Mouse (Mus musculus) midbrain, postnatal 0 days (tissue): Measurements from ENCODE around the gene Fam160b1. TPM values are rescaled to one million over a fixed set of nuclear protein-coding genes. Genes with fewer than 3 reads are reported as not detected.

ENCODE experiments used
- ATAC-seq: fragments of 200-750 bp; cut with Nextera tagmentation; 2 replicates; pipeline ENCODE4 v1.8.0; 2017; ENCODE audit warnings: moderate number of reproducible peaks, mild to moderate bottlenecking, moderate TSS enrichment, moderate library complexity; ENCODE audit not compliant: low FRiP score
- DNase-seq: peaks from one replicate; pipeline ENCODE4 v3.0.0-alpha.2; 2015; ENCODE audit warnings: low spot score
- H3K27ac ChIP-seq: fragments of 300-500 bp; sonication (generic); 2 replicates; pipeline ENCODE4 v1.5.1; 2014; ENCODE audit warnings: low read depth, mild to moderate bottlenecking, low read length, mixed read lengths
- H3K27me3 ChIP-seq: fragments of 300-500 bp; sonication (generic); 2 replicates; pipeline ENCODE4 v1.6.1; 2014; ENCODE audit warnings: low read length, control low read depth, mixed read lengths; ENCODE audit not compliant: insufficient read depth
- H3K36me3 ChIP-seq: fragments of 300-500 bp; sonication (generic); 2 replicates; pipeline ENCODE4 v1.6.1; 2014; ENCODE audit warnings: low read length, control low read depth, mixed read lengths; ENCODE audit not compliant: insufficient read depth
- H3K4me1 ChIP-seq: fragments of 300-500 bp; sonication (generic); 2 replicates; pipeline ENCODE4 v1.6.1; 2014; ENCODE audit warnings: mild to moderate bottlenecking, control low read depth, antibody characterized with exemption, low read length, mixed read lengths; ENCODE audit not compliant: insufficient read depth
- H3K4me2 ChIP-seq: fragments of 300-500 bp; sonication (generic); 2 replicates; pipeline ENCODE4 v1.6.1; 2014; ENCODE audit warnings: low read depth, mild to moderate bottlenecking, low read length, mixed read lengths; ENCODE audit not compliant: poor library complexity, severe bottlenecking
- H3K4me3 ChIP-seq: fragments of 300-500 bp; sonication (generic); 2 replicates; pipeline ENCODE4 v1.5.1; 2014; ENCODE audit warnings: low read depth, mild to moderate bottlenecking, low read length, moderate library complexity
- H3K9ac ChIP-seq: fragments of 300-500 bp; sonication (generic); replicated peaks from 2 replicates; pipeline ENCODE4 v1.6.1; 2014; ENCODE audit warnings: mild to moderate bottlenecking, low read length, moderate library complexity, mixed read lengths; ENCODE audit not compliant: poor library complexity, severe bottlenecking
- H3K9me3 ChIP-seq: fragments of 300-500 bp; sonication (generic); 2 replicates; pipeline ENCODE4 v1.6.1; 2016; ENCODE audit warnings: low read length, control low read depth
- CTCF ChIP-seq: IDR thresholded peaks from 2 replicates; pipeline ENCODE4 v1.5.1; 2016; ENCODE audit warnings: antibody characterized with exemption, mild to moderate bottlenecking
- WGBS: fragments of 180-500 bp; shearing (Covaris S2); extraction: QIAGEN DNeasy Blood & Tissue Kit; methylation state at CpG from one replicate; pipeline ENCODE4 v1.1.7; 2014; 5-methylcytosine and 5-hydroxymethylcytosine counted together
- polyA plus RNA-seq: library from polyadenylated mRNA; unstranded; fragments of >200 nt; fragmentation: Nextera tagmentation; extraction: Ambion mirVana; gene quantifications from 2 replicates; pipeline ENCODE4 v1.2.1, GENCODE M21; 2015
- total RNA-seq: library from RNA; depleted of rRNA; stranded (reverse); fragments of >200 nt; gene quantifications from 2 replicates; pipeline ENCODE4 v1.2.3, GENCODE M21; 2014

Gene Fam160b1
- total and polyA plus RNA-seq, 2 experiments from 2014 or later = 11.0 to 19.9 TPM

- Histone ChIP-seq H3K9me3 (no peaks in the 10 kb centered on the region), H3K9ac (no peak overlapping the region), H3K27ac (no peak overlapping the region), H3K4me2 (no peak overlapping the region), H3K4me1 (no peaks in the 10 kb centered on the region), H3K4me3 (no peak overlapping the region), H3K27me3 (no peaks in the 10 kb centered on the region), H3K36me3 (peaks cover 63% of the 10 kb centered on the region)
- 91% methylated on average over 5 of the region's 5 CpGs for WGBS
- no peak for ATAC-seq
- TF ChIP-seq CTCF = no peak
- DNase-seq = no peak
Observed at GRCm38 (mm10) chr19:57375161-57375560, 14.7 kb downstream of the Fam160b1 start.

- Histone ChIP-seq H3K36me3 (peaks cover 66% of the 10 kb centered on the region), H3K27me3 (no peaks in the 10 kb centered on the region), H3K4me1 (no peaks in the 10 kb centered on the region), H3K9me3 (no peaks in the 10 kb centered on the region), H3K27ac (no peak overlapping the region), H3K9ac (no peak overlapping the region), H3K4me2 (no peak overlapping the region), H3K4me3 (no peak overlapping the region)
- no peak for TF ChIP-seq CTCF
- 84% methylated on average over 11 of the region's 11 CpGs for WGBS
- DNase-seq = no peak
- ATAC-seq = no peak
Observed at GRCm38 (mm10) chr19:57375746-57376145, 15.3 kb downstream of the Fam160b1 start.

- no peak for DNase-seq
- no peak overlapping the region for H3K4me3 ChIP-seq
- no peaks in the 10 kb centered on the region for H3K9me3 ChIP-seq
- ATAC-seq = no peak
- H3K36me3 ChIP-seq = peaks cover 77% of the 10 kb centered on the region
- H3K4me1 ChIP-seq = no peaks in the 10 kb centered on the region
- 94% methylated on average over 14 of the region's 14 CpGs for WGBS
- no peak overlapping the region for H3K9ac ChIP-seq
- TF ChIP-seq CTCF = no peak
- H3K4me2 ChIP-seq = no peak overlapping the region
- no peak overlapping the region for H3K27ac ChIP-seq
- H3K27me3 ChIP-seq = no peaks in the 10 kb centered on the region
Observed at GRCm38 (mm10) chr19:57377043-57377703, 16.7 kb downstream of the Fam160b1 start.

GRCm38 (mm10) chr19:57386176-57386693 lies 25.8 kb downstream of the Fam160b1 start:
- DNase-seq (no peak), ATAC-seq (no peak)
- Histone ChIP-seq H3K36me3 (peaks cover 66% of the 10 kb centered on the region), H3K27ac (no peak overlapping the region), H3K9me3 (no peaks in the 10 kb centered on the region), H3K4me1 (no peaks in the 10 kb centered on the region), H3K27me3 (no peaks in the 10 kb centered on the region), H3K4me2 (no peak overlapping the region), H3K9ac (no peak overlapping the region), H3K4me3 (no peak overlapping the region)
- 88% methylated on average over 17 of the region's 17 CpGs for WGBS
- TF ChIP-seq CTCF = no peak

- Histone ChIP-seq H3K4me2 (no peak overlapping the region), H3K36me3 (peaks cover 25% of the 10 kb centered on the region), H3K9ac (no peak overlapping the region), H3K4me1 (no peaks in the 10 kb centered on the region), H3K4me3 (no peak overlapping the region), H3K27me3 (no peaks in the 10 kb centered on the region), H3K9me3 (no peaks in the 10 kb centered on the region), H3K27ac (no peak overlapping the region)
- TF ChIP-seq CTCF = no peak
- WGBS = 93% methylated on average over 3 of the region's 3 CpGs
- ATAC-seq (no peak), DNase-seq (no peak)
Observed at GRCm38 (mm10) chr19:57391545-57391944, 31.1 kb downstream of the Fam160b1 start.

- no peaks in the 10 kb centered on the region for H3K27me3 ChIP-seq
- H3K27ac ChIP-seq = no peak overlapping the region
- H3K4me3 ChIP-seq = no peak overlapping the region
- H3K4me2 ChIP-seq = no peak overlapping the region
- H3K4me1 ChIP-seq = no peaks in the 10 kb centered on the region
- ATAC-seq (no peak), DNase-seq (no peak)
- H3K36me3 ChIP-seq = peaks cover 14% of the 10 kb centered on the region
- H3K9me3 ChIP-seq = no peaks in the 10 kb centered on the region
- no peak overlapping the region for H3K9ac ChIP-seq
- WGBS = 80% methylated on average over 6 of the region's 6 CpGs
- TF ChIP-seq CTCF = no peak
Observed at GRCm38 (mm10) chr19:57393357-57393957, 33.0 kb downstream of the Fam160b1 start.
